Mouse (Mus musculus) heart, adult 2 months (tissue): ENCODE measurements around the gene Prss54. TPM values are rescaled to one million over a fixed set of nuclear protein-coding genes. Genes with fewer than 3 reads are reported as not detected.

Experiments
- DNase-seq, 2 experiments: peaks; one replicate each; pipeline ENCODE4 v3.0.0; 2021
- H3K27ac ChIP-seq: fragments of 200-600 bp; 2 replicates; pipeline ENCODE4 v1.8.1; 2022
- H3K27me3 ChIP-seq: fragments of 200-500 bp; 2 replicates; pipeline ENCODE4 v1.6.1; 2012; ENCODE audit warnings: mild to moderate bottlenecking, low read length, inconsistent platforms, mixed read lengths; ENCODE audit not compliant: control insufficient read depth, insufficient read depth
- H3K36me3 ChIP-seq: fragments of 200-500 bp; 2 replicates; pipeline ENCODE4 v1.6.1; 2012; ENCODE audit warnings: low read length, inconsistent platforms; ENCODE audit not compliant: control insufficient read depth, insufficient read depth
- H3K4me1 ChIP-seq: fragments of 200-500 bp; 2 replicates; pipeline ENCODE4 v1.6.1; 2011; ENCODE audit warnings: low read length; ENCODE audit not compliant: control insufficient read depth, insufficient read depth
- H3K4me3 ChIP-seq: fragments of 200-600 bp; 2 replicates; pipeline ENCODE4 v1.8.1; 2022
- H3K79me2 ChIP-seq: fragments of 200-500 bp; replicated peaks from 2 replicates; pipeline ENCODE4 v1.6.1; 2012; ENCODE audit warnings: mild to moderate bottlenecking, inconsistent platforms, low read length, moderate library complexity, mixed read lengths; ENCODE audit not compliant: control insufficient read depth, insufficient read depth
- H3K9ac ChIP-seq: fragments of 200-500 bp; 2 replicates; pipeline ENCODE4 v1.6.1; 2012; ENCODE audit warnings: low read depth, mild to moderate bottlenecking, control low read depth, inconsistent platforms, low read length, mixed read lengths
- CTCF ChIP-seq: fragments of 200-600 bp; IDR thresholded peaks from 2 replicates; pipeline ENCODE4 v1.8.1; 2022; ENCODE audit warnings: antibody characterized with exemption, mild to moderate bottlenecking, moderate library complexity
- EP300 ChIP-seq: fragments of 200-500 bp; IDR thresholded peaks from 2 replicates; pipeline ENCODE4 v1.6.1; 2011; ENCODE audit warnings: low read depth, low read length, control low read depth; ENCODE audit not compliant: insufficient read depth
- POLR2A ChIP-seq: fragments of 200-500 bp; IDR thresholded peaks from 2 replicates; pipeline ENCODE4 v1.6.1; 2011; ENCODE audit warnings: mild to moderate bottlenecking, low read depth, low read length, control low read depth; ENCODE audit not compliant: insufficient read depth
- WGBS: fragments of 180-500 bp; shearing (Covaris S2); methylation state at CpG from one replicate; pipeline ENCODE4 v1.1.7; 2018; 5-methylcytosine and 5-hydroxymethylcytosine counted together
- intact Hi-C: fragments of 180-260 bp; cut with DNase I; formaldehyde crosslinking; loops from one replicate; pipeline ENCODE4 v1.15.1; 2025
- polyA plus RNA-seq: library from polyadenylated mRNA; depleted of rRNA; stranded (reverse); fragments of >200 nt; gene quantifications from 2 replicates; pipeline ENCODE4 v1.2.3, GENCODE M21; 2012
- total RNA-seq, 2 experiments: library from RNA; stranded (reverse); gene quantifications; 2 replicates each; pipeline ENCODE4 v1.2.3; 2021

The Prss54 gene
- total and polyA plus RNA-seq, 3 experiments: not detected

- TF ChIP-seq EP300: no peak
- TF ChIP-seq CTCF: no peak
- no peak for TF ChIP-seq POLR2A
- no peak overlapping the region for H3K4me3 ChIP-seq
- intact Hi-C loops: no loop called here
- H3K4me1 ChIP-seq: no peaks in the 10 kb centered on the region
- H3K27ac ChIP-seq: no peak overlapping the region
- no peaks in the 10 kb centered on the region for H3K79me2 ChIP-seq
- H3K9ac ChIP-seq: no peak overlapping the region
- H3K36me3 ChIP-seq: no peaks in the 10 kb centered on the region
- no peak for DNase-seq
- 84% methylated on average over 5 of the region's 5 CpGs for WGBS
- no peaks in the 10 kb centered on the region for H3K27me3 ChIP-seq
Measured at GRCm38 (mm10) chr8:95573146-95573545, 3.0 kb downstream of the Prss54 start.

DNA sequence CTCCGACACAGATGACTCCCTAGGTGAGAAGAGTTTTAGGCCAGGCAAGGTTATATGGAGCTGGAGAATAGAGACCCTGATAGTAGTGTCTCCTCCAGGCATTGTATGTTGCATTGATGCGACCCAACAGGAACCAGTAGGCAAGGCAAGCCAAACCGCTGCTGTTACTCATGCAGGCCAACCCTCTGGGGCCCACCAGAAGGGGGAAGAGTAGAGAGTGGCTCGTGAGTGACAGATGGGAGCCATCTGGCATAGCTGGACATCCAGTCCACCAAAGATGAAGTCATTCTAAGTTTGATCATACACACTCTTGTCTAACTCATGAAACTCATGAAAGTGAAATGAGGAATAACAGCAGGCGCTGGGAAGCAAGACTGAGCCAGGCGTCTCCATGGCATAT is 9.3 kb downstream of the Prss54 start:
- WGBS: 80% methylated on average over 6 of the region's 6 CpGs
- DNase-seq: no peak
- H3K79me2 ChIP-seq: no peaks in the 10 kb centered on the region
- H3K9ac ChIP-seq: no peak overlapping the region
- no peak overlapping the region for H3K27ac ChIP-seq
- no peaks in the 10 kb centered on the region for H3K4me1 ChIP-seq
- intact Hi-C loops: no loop called here
- no peaks in the 10 kb centered on the region for H3K36me3 ChIP-seq
- no peak overlapping the region for H3K4me3 ChIP-seq
- TF ChIP-seq EP300: no peak
- TF ChIP-seq POLR2A: no peak
- TF ChIP-seq CTCF: no peak
- H3K27me3 ChIP-seq: peaks cover 1% of the 10 kb centered on the region; the same call in 1 of the 2 replicates

DNA sequence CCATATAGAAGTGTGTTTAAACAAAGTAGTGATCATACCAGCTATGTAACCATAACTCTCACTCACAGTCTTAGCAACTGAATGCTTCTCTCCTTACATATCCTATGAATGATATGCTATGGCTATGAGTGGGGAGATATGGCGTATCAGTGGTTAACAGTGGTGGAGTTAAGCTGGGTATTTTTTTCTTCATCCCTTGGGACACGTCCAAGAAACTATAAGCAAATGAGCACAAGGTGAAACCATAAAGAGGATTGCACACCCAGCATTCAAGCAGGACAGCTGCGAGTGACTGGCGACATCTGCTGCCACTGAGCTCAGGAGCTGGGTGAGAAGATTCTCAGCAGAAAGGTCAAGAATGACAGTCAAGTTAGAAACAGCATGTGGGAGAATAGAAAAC is 9.9 kb downstream of the Prss54 start:
- no peaks in the 10 kb centered on the region for H3K4me1 ChIP-seq
- H3K36me3 ChIP-seq: no peaks in the 10 kb centered on the region
- intact Hi-C loops: no loop called here
- TF ChIP-seq POLR2A (no peak), CTCF (no peak), EP300 (no peak)
- 59% methylated on average over 4 of the region's 4 CpGs for WGBS
- H3K9ac ChIP-seq: no peak overlapping the region
- no peaks in the 10 kb centered on the region for H3K79me2 ChIP-seq
- no peak overlapping the region for H3K4me3 ChIP-seq
- DNase-seq: no peak
- H3K27ac ChIP-seq: no peak overlapping the region
- H3K27me3 ChIP-seq: peaks cover 1% of the 10 kb centered on the region; the same call in 1 of the 2 replicates

DNA sequence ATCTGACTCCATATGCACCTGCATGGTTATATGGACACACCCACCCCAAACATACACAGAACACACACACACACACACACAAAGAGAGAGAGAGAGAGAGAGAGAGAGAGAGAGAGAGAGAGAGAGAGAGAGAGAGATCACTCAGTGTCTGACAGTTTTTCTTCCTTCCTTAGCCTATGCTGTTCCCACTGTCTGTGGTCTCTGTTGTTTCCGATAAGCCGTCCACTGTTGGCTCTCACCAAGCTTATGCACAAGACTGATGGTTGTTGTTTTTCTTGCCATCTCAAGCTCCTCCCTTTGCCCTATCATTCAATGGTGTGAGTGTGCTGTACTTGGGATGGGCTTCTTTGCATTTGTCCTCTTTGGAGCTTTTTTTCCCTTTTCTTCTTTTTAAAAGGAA is 20.2 kb downstream of the Prss54 start:
- DNase-seq: no peak
- TF ChIP-seq POLR2A (no peak), EP300 (no peak), CTCF (no peak)
- Histone ChIP-seq H3K4me1 (no peaks in the 10 kb centered on the region), H3K36me3 (no peaks in the 10 kb centered on the region), H3K9ac (no peak overlapping the region), H3K27ac (no peak overlapping the region), H3K4me3 (no peak overlapping the region), H3K27me3 (no peaks in the 10 kb centered on the region), H3K79me2 (no peaks in the 10 kb centered on the region)
- WGBS: 80% methylated on average over 2 of the region's 2 CpGs
- intact Hi-C loops: no loop called here

GRCm38 (mm10) chr8:95551577-95551976 is 24.6 kb downstream of the Prss54 start:
- TF ChIP-seq EP300 (no peak), CTCF (no peak), POLR2A (no peak)
- no peaks in the 10 kb centered on the region for H3K27me3 ChIP-seq
- H3K9ac ChIP-seq: no peak overlapping the region
- intact Hi-C loops: no loop called here
- H3K4me3 ChIP-seq: no peak overlapping the region
- no peak for DNase-seq
- no peaks in the 10 kb centered on the region for H3K4me1 ChIP-seq
- no peak overlapping the region for H3K27ac ChIP-seq
- WGBS: 81% methylated on average over 4 of the region's 4 CpGs
- no peaks in the 10 kb centered on the region for H3K36me3 ChIP-seq
- no peaks in the 10 kb centered on the region for H3K79me2 ChIP-seq

DNA sequence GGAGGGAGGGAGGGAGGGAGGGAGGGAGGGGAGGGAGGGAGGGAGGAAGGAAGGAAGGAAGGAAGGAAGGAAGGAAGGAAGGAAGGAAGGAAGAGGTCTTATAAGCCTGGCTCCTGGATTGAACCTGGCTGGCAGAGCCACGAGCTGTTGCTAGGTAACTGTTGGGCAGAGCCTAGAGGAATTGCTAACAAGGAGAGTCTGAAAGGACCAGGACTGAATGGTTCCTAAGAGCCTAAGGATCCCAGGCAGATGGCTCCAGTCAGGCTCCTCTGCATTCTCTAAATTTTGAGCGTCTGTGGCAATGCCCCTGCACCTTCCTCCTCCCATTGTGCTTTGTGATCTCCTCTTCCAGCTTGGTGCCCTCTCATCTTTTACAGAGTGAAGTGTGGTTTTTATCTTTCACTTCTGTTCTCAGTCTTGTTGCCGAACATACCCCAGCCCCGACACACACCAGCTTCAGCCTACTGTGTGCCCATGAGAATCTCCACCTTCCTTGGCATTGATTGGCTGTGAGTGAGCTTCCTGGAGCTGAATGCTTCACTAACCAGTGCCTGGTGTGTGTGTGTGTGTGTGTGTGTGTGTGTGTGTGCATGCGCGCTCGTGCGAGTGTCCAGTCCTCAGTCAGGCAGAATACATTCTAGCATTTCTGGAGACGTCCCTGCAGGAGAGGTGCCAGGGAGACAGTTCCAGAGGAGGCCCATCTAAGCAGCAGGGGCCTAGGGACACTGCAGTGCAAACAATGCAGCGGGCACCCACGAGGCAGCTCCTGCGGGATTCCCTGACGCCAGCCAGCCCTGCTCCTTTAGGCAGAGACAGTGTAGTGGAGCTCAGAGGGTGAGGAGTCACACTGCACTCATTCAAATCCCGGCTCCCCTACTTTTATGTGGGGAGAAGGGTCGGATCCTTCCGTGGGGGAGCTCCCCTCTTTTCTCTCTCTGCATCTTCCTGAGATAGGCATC is 26.0 kb downstream of the Prss54 start:
- Histone ChIP-seq H3K9ac (no peak overlapping the region), H3K4me1 (no peaks in the 10 kb centered on the region), H3K27me3 (no peaks in the 10 kb centered on the region), H3K4me3 (no peak overlapping the region), H3K36me3 (no peaks in the 10 kb centered on the region), H3K79me2 (no peaks in the 10 kb centered on the region), H3K27ac (no peak overlapping the region)
- TF ChIP-seq CTCF: no peak
- no peak for TF ChIP-seq EP300
- TF ChIP-seq POLR2A: no peak
- intact Hi-C loops: no loop called here
- DNase-seq: no peak
- 74% methylated on average over 16 of the region's 16 CpGs for WGBS
